Mouse (Mus musculus): ENCODE measurements at regions not wholly inside any gene's neighbourhood (a gene's known extent, or its start where the extent isn't known, plus 50 kb on each side); places are given as distances from the start of the nearest gene placed in this dataset.

GRCm38 (mm10) chr10:121150668-121151067, 116.9 kb downstream of the Wif1 start:
- ATAC-seq (ENCODE audit: insufficient read depth, low read depth) (no peak), DNase-seq (ENCODE audit: low spot score) (no peak)
- Histone ChIP-seq H3K27me3 (ENCODE audit: control insufficient read depth, insufficient read depth, low read length) (no peaks in the 10 kb centered on the region), H3K9me3 (replicated peaks; ENCODE audit: control insufficient read depth, low read length) (no peaks in the 10 kb centered on the region), H3K27ac (ENCODE audit: low read depth) (no peak overlapping the region), H3K4me2 (ENCODE audit: low read depth, low read length) (no peak overlapping the region), H3K4me3 (ENCODE audit: low read depth, low read length) (no peak overlapping the region), H3K4me1 (ENCODE audit: control insufficient read depth, insufficient read depth) (0 out of 2 replicates have a peak, but pooled peaks cover 10% of the 10 kb centered on the region), H3K9ac (replicated peaks; ENCODE audit: low read depth, low read length) (no peak overlapping the region), H3K36me3 (replicated peaks; ENCODE audit: control insufficient read depth, insufficient read depth, low read length) (no peaks in the 10 kb centered on the region)
- no peak for TF ChIP-seq EP300 (IDR thresholded peaks at IDR 0.05; ENCODE audit: low read depth)
- TF ChIP-seq CTCF (IDR thresholded peaks at IDR 0.05; ENCODE audit: low read depth) = no peak
- 53% methylated on average over 9 of the region's 9 CpGs for WGBS

- H3K9me3 ChIP-seq (replicated peaks; ENCODE audit: control insufficient read depth, low read length) = no peaks in the 10 kb centered on the region
- H3K4me1 ChIP-seq (ENCODE audit: control insufficient read depth, insufficient read depth) = 0 out of 2 replicates have a peak, but pooled peaks cover 10% of the 10 kb centered on the region
- no peaks in the 10 kb centered on the region for H3K36me3 ChIP-seq (replicated peaks; ENCODE audit: control insufficient read depth, insufficient read depth, low read length)
- 17% methylated on average over 4 of the region's 4 CpGs for WGBS
- peak; percentile 89 for ATAC-seq (ENCODE audit: insufficient read depth, low read depth)
- H3K27me3 ChIP-seq (ENCODE audit: control insufficient read depth, insufficient read depth, low read length) = no peaks in the 10 kb centered on the region
- H3K4me3 ChIP-seq (ENCODE audit: low read depth, low read length) = no peak overlapping the region
- H3K9ac ChIP-seq (replicated peaks; ENCODE audit: low read depth, low read length) = no peak overlapping the region
- DNase-seq (ENCODE audit: low spot score) = peak; percentile 61
- peak; percentile 77 for TF ChIP-seq EP300 (IDR thresholded peaks at IDR 0.05; ENCODE audit: low read depth)
- no peak for TF ChIP-seq CTCF (IDR thresholded peaks at IDR 0.05; ENCODE audit: low read depth)
- peak overlapping the region; percentile 4; the same call in 1 of the 2 replicates for H3K4me2 ChIP-seq (ENCODE audit: low read depth, low read length)
- H3K27ac ChIP-seq (ENCODE audit: low read depth) = peak overlapping the region; percentile 64
These were observed 119.9 kb downstream of the Wif1 start for GRCm38 (mm10) chr10:121153625-121154024.

- ATAC-seq (ENCODE audit: insufficient read depth, low read depth) = no peak
- Histone ChIP-seq H3K4me1 (ENCODE audit: control insufficient read depth, insufficient read depth) (peaks cover 17% of the 10 kb centered on the region), H3K4me3 (ENCODE audit: low read depth, low read length) (no peak overlapping the region), H3K4me2 (ENCODE audit: low read depth, low read length) (no peak overlapping the region; the same call in 1 of the 2 replicates), H3K27me3 (ENCODE audit: control insufficient read depth, insufficient read depth, low read length) (no peaks in the 10 kb centered on the region), H3K9me3 (replicated peaks; ENCODE audit: control insufficient read depth, low read length) (no peaks in the 10 kb centered on the region), H3K9ac (replicated peaks; ENCODE audit: low read depth, low read length) (no peak overlapping the region), H3K27ac (ENCODE audit: low read depth) (peak overlapping the region; percentile 67; the same call in 1 of the 2 replicates), H3K36me3 (replicated peaks; ENCODE audit: control insufficient read depth, insufficient read depth, low read length) (no peaks in the 10 kb centered on the region)
- DNase-seq (ENCODE audit: low spot score) = no peak
- TF ChIP-seq CTCF (IDR thresholded peaks at IDR 0.05; ENCODE audit: low read depth) (no peak), EP300 (IDR thresholded peaks at IDR 0.05; ENCODE audit: low read depth) (no peak)
- 83% methylated on average over 7 of the region's 7 CpGs for WGBS
These were observed 126.7 kb downstream of the Wif1 start for GRCm38 (mm10) chr10:121160499-121160898.

GRCm38 (mm10) chr10:121161201-121161600, 127.4 kb downstream of the Wif1 start:
- no peak for TF ChIP-seq CTCF (IDR thresholded peaks at IDR 0.05; ENCODE audit: low read depth)
- peak; percentile 30; the same call in 1 of the 2 replicates for TF ChIP-seq EP300 (IDR thresholded peaks at IDR 0.05; ENCODE audit: low read depth)
- DNase-seq (ENCODE audit: low spot score) = peak; percentile 80
- H3K36me3 ChIP-seq (replicated peaks; ENCODE audit: control insufficient read depth, insufficient read depth, low read length) = no peaks in the 10 kb centered on the region
- peak overlapping the region; percentile 44 for H3K4me2 ChIP-seq (ENCODE audit: low read depth, low read length)
- H3K27me3 ChIP-seq (ENCODE audit: control insufficient read depth, insufficient read depth, low read length) = no peaks in the 10 kb centered on the region
- peak overlapping the region; percentile 67 for H3K27ac ChIP-seq (ENCODE audit: low read depth)
- 22% methylated on average over 11 of the region's 11 CpGs for WGBS
- H3K9ac ChIP-seq (replicated peaks; ENCODE audit: low read depth, low read length) = no peak overlapping the region
- ATAC-seq (ENCODE audit: insufficient read depth, low read depth) = peak; percentile 89
- H3K4me1 ChIP-seq (ENCODE audit: control insufficient read depth, insufficient read depth) = peaks cover 17% of the 10 kb centered on the region
- no peaks in the 10 kb centered on the region for H3K9me3 ChIP-seq (replicated peaks; ENCODE audit: control insufficient read depth, low read length)
- H3K4me3 ChIP-seq (ENCODE audit: low read depth, low read length) = no peak overlapping the region

- Histone ChIP-seq H3K9ac (replicated peaks; ENCODE audit: low read depth, low read length) (no peak overlapping the region), H3K9me3 (replicated peaks; ENCODE audit: control insufficient read depth, low read length) (no peaks in the 10 kb centered on the region), H3K36me3 (replicated peaks; ENCODE audit: control insufficient read depth, insufficient read depth, low read length) (no peaks in the 10 kb centered on the region), H3K27ac (ENCODE audit: low read depth) (no peak overlapping the region), H3K4me2 (ENCODE audit: low read depth, low read length) (no peak overlapping the region), H3K27me3 (ENCODE audit: control insufficient read depth, insufficient read depth, low read length) (no peaks in the 10 kb centered on the region), H3K4me1 (ENCODE audit: control insufficient read depth, insufficient read depth) (no peaks in the 10 kb centered on the region), H3K4me3 (ENCODE audit: low read depth, low read length) (no peak overlapping the region)
- TF ChIP-seq CTCF (IDR thresholded peaks at IDR 0.05; ENCODE audit: low read depth) = no peak
- TF ChIP-seq EP300 (IDR thresholded peaks at IDR 0.05; ENCODE audit: low read depth) = no peak
- ATAC-seq (ENCODE audit: insufficient read depth, low read depth) (no peak), DNase-seq (ENCODE audit: low spot score) (no peak)
- 75% methylated on average over 9 of the region's 9 CpGs for WGBS
These were observed 140.3 kb downstream of the Wif1 start for GRCm38 (mm10) chr10:121174022-121174421.

GRCm38 (mm10) chr10:121189139-121189538, 155.4 kb downstream of the Wif1 start:
- Histone ChIP-seq H3K9ac (replicated peaks; ENCODE audit: low read depth, low read length) (no peak overlapping the region), H3K4me1 (ENCODE audit: control insufficient read depth, insufficient read depth) (peaks cover 4% of the 10 kb centered on the region; the same call in 1 of the 2 replicates), H3K4me3 (ENCODE audit: low read depth, low read length) (no peak overlapping the region), H3K36me3 (replicated peaks; ENCODE audit: control insufficient read depth, insufficient read depth, low read length) (no peaks in the 10 kb centered on the region), H3K27me3 (ENCODE audit: control insufficient read depth, insufficient read depth, low read length) (no peaks in the 10 kb centered on the region), H3K9me3 (replicated peaks; ENCODE audit: control insufficient read depth, low read length) (no peaks in the 10 kb centered on the region), H3K27ac (ENCODE audit: low read depth) (no peak overlapping the region), H3K4me2 (ENCODE audit: low read depth, low read length) (no peak overlapping the region)
- TF ChIP-seq CTCF (IDR thresholded peaks at IDR 0.05; ENCODE audit: low read depth) = no peak
- ATAC-seq (ENCODE audit: insufficient read depth, low read depth) (no peak), DNase-seq (ENCODE audit: low spot score) (no peak)
- WGBS = 91% methylated on average over 7 of the region's 7 CpGs
